Comparison of ENCODE assay signal across 14 mouse cellular contexts in the genomic region with DNA sequence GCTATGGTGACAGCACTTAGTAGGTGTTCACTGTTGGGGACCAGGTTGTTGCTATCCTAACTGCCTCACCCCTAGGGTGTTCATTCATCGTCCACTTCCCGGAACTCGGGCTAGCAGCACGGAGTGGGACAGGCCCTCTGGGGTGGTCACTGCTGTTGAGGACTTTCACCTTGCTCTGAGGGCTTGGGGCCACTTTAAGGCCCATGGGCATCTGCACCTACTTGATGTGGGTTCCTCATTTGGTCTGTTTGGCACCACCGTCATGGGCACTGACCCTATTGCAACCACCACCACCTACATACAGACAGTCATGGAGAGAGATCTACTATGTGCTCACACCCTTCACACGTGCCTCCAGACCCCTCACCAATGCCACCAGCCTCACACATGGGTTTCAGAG. TPM values are rescaled to one million over a fixed set of nuclear protein-coding genes. Genes with fewer than 3 reads are reported as not detected.
DNase-seq lines count a peak whose midpoint lies in the region; ATAC-seq and TF ChIP-seq lines count a peak whose summit lies in the region.
"Had no signal": no experiment of that assay in that cellular context is flagged by ENCODE, and none has a peak within 500 bp of the region (broad histone marks: within the 10 kb centered on the region; RNA-seq: fewer than 3 reads in every experiment).

No protein-coding gene starts in this region.

- TF ChIP-seq POLR2A in MEL (IDR thresholded peaks at IDR 0.05; ENCODE audit: control insufficient read depth in 1 of 2, insufficient read depth in 1 of 2, low read depth in 1 of 2, low read length in 2 of 2, poor library complexity in 1 of 2), result no peak
- TF ChIP-seq POLR2A in myocyte (IDR thresholded peaks at IDR 0.05; ENCODE audit: insufficient read length, low read depth), result no peak

- no peak for DNase-seq in kidney, postnatal 14 days
- no peak for DNase-seq in MEL (ENCODE audit: low read depth, low spot score)
- no peak for DNase-seq in embryonic facial prominence, embryonic 14.5 days (ENCODE audit: low spot score)
- DNase-seq in left cerebral cortex, adult 8-10 months (ENCODE audit: low spot score in 2 of 2), result no peak
- no peak for DNase-seq in adipocyte (ENCODE audit: low spot score)
- DNase-seq: cerebellum, adult 9-10 months; forebrain, postnatal 0 days; gastrocnemius, postnatal 36 days had no signal

- H3K4me2 ChIP-seq in kidney, embryonic 14.5 days (replicated peaks; ENCODE audit: low read depth, low read length), result no peak overlapping the region
- 0 out of 2 replicates have a peak overlapping the region, but pooled peaks have one; percentile 20 for H3K4me2 ChIP-seq in embryonic facial prominence, embryonic 14.5 days (ENCODE audit: low read depth, low read length)
- peak overlapping the region; percentile 77 for H3K4me2 ChIP-seq in myocyte (ENCODE audit: low read depth)

- no peak for TF ChIP-seq RAD21 in MEL (IDR thresholded peaks at IDR 0.05; ENCODE audit: low read depth, low read length)

- no peak for ATAC-seq in kidney, embryonic 14.5 days (ENCODE audit: low FRiP score, low TSS enrichment)
- ATAC-seq in embryonic facial prominence, embryonic 14.5 days (ENCODE audit: low read depth), result no peak
- ATAC-seq: inflammation-experienced regulatory T-cells, adult 6 months had no signal

- 77% methylated on average over 6 of the region's 6 CpGs for WGBS in kidney, embryonic 14.5 days
- WGBS in embryonic facial prominence, embryonic 14.5 days, result 79% methylated on average over 6 of the region's 6 CpGs

- no peaks in the 10 kb centered on the region for H3K79me2 ChIP-seq in MEL (ENCODE audit: control insufficient read depth, insufficient read depth, low read length, poor library complexity)
- peaks cover 55% of the 10 kb centered on the region for H3K79me2 ChIP-seq in myocyte (ENCODE audit: control insufficient read depth, insufficient read depth)

- H3K27ac ChIP-seq in kidney, embryonic 14.5 days (ENCODE audit: low read depth, low read length), result peak overlapping the region; percentile 80; the same call in 1 of the 2 replicates
- no peak overlapping the region for H3K27ac ChIP-seq in MEL (ENCODE audit: control insufficient read depth, low read depth, low read length)
- H3K27ac ChIP-seq in embryonic facial prominence, embryonic 14.5 days (replicated peaks; ENCODE audit: low read depth, low read length), result peak overlapping the region; percentile 76

- H3K9ac ChIP-seq in kidney, embryonic 14.5 days (ENCODE audit: low read depth, low read length), result no peak overlapping the region
- H3K9ac ChIP-seq in MEL (ENCODE audit: control insufficient read depth, low read depth, low read length, poor library complexity, severe bottlenecking), result no peak overlapping the region
- no peak overlapping the region for H3K9ac ChIP-seq in embryonic facial prominence, embryonic 14.5 days (ENCODE audit: low read depth, low read length)
- H3K9ac ChIP-seq: forebrain, postnatal 0 days had no signal

- H3K4me3 ChIP-seq in kidney, embryonic 14.5 days (ENCODE audit: low read length), result no peak overlapping the region
- H3K4me3 ChIP-seq in MEL (ENCODE audit: control insufficient read depth in 1 of 2, insufficient read depth in 1 of 2, low read depth in 2 of 2, low read length in 2 of 2), result no peak overlapping the region
- H3K4me3 ChIP-seq in embryonic facial prominence, embryonic 14.5 days (ENCODE audit: low read depth, low read length), result no peak overlapping the region
- H3K4me3 ChIP-seq in myocyte, result no peak overlapping the region

- H3K9me3 ChIP-seq in kidney, embryonic 14.5 days (ENCODE audit: control insufficient read depth, low read length), result no peaks in the 10 kb centered on the region
- no peaks in the 10 kb centered on the region for H3K9me3 ChIP-seq in MEL (replicated peaks; ENCODE audit: insufficient read depth, low read length)
- H3K9me3 ChIP-seq in embryonic facial prominence, embryonic 14.5 days (ENCODE audit: control insufficient read depth, low read length), result no peaks in the 10 kb centered on the region

- peaks cover 53% of the 10 kb centered on the region for H3K4me1 ChIP-seq in kidney, embryonic 14.5 days (ENCODE audit: control insufficient read depth, insufficient read depth, low read length)
- H3K4me1 ChIP-seq in MEL (ENCODE audit: control insufficient read depth in 1 of 2, insufficient read depth in 2 of 2, low read length in 2 of 2), result no peaks in the 10 kb centered on the region
- H3K4me1 ChIP-seq in embryonic facial prominence, embryonic 14.5 days (ENCODE audit: control insufficient read depth, insufficient read depth, low read length), result peaks cover 37% of the 10 kb centered on the region

- TF ChIP-seq CTCF in MEL (IDR thresholded peaks at IDR 0.05 in 2 of 3, conservative IDR thresholded peaks at IDR 0.05 in 1 of 3; ENCODE audit: control insufficient read depth in 1 of 3, insufficient read depth in 1 of 3, low read depth in 2 of 3, low read length in 3 of 3, poor library complexity in 1 of 3, severe bottlenecking in 1 of 3), result no peak

- TF ChIP-seq EP300 in MEL (IDR thresholded peaks at IDR 0.05; ENCODE audit: low read depth in 1 of 2, low read length in 2 of 2), result no peak

- peaks cover 35% of the 10 kb centered on the region for H3K36me3 ChIP-seq in kidney, embryonic 14.5 days (ENCODE audit: control insufficient read depth, insufficient read depth, low read length)
- no peaks in the 10 kb centered on the region for H3K36me3 ChIP-seq in MEL (ENCODE audit: control insufficient read depth in 1 of 2, insufficient read depth in 2 of 2, low read length in 2 of 2)
- H3K36me3 ChIP-seq in embryonic facial prominence, embryonic 14.5 days (ENCODE audit: control insufficient read depth, insufficient read depth, low read length), result peaks cover 40% of the 10 kb centered on the region
- H3K36me3 ChIP-seq in myocyte (ENCODE audit: control insufficient read depth, insufficient read depth), result peaks cover 27% of the 10 kb centered on the region

- no peak overlapping the region for H3ac ChIP-seq in myocyte (ENCODE audit: control insufficient read depth, insufficient read length)

- H3K27me3 ChIP-seq in kidney, embryonic 14.5 days (ENCODE audit: control insufficient read depth, insufficient read depth, low read length), result no peaks in the 10 kb centered on the region
- H3K27me3 ChIP-seq in MEL (ENCODE audit: control insufficient read depth in 1 of 2, insufficient read depth in 2 of 2, low read length in 2 of 2) (no peaks in the 10 kb centered on the region; a peak in 1 of 4 replicates), myocyte (ENCODE audit: control insufficient read depth, insufficient read depth, insufficient read length) (no peaks in the 10 kb centered on the region)
- no peaks in the 10 kb centered on the region for H3K27me3 ChIP-seq in embryonic facial prominence, embryonic 14.5 days (replicated peaks; ENCODE audit: control insufficient read depth, insufficient read depth, low read length)

TF ChIP-seq in MEL, 35 proteins besides CTCF, POLR2A, EP300 and RAD21 (continues in another document):
- TF ChIP-seq TCF12 (IDR thresholded peaks at IDR 0.05; ENCODE audit: low read depth, low read length), result no peak

TF ChIP-seq in myocyte, 11 proteins besides CTCF, POLR2A, EP300 and RAD21 (continues in another document):
- TF ChIP-seq MAX (IDR thresholded peaks at IDR 0.05; ENCODE audit: low read depth) (no peak), REST (IDR thresholded peaks at IDR 0.05; ENCODE audit: insufficient read depth, insufficient read length) (no peak)

RNA-seq across cellular contexts. Expression of a gene that starts 10.5 kb away (rescaled TPM):
- polyA plus RNA-seq in kidney, embryonic 14.5 days (2014; fragmentation: Nextera tagmentation; extraction: Ambion mirVana), result 66.8 and 84.7 TPM in 2 replicates
- total RNA-seq in MEL (2012; rRNA removed), result 1.0 and 1.4 TPM in 2 replicates
- polyA plus RNA-seq in MEL (2012; ENCODE audit: insufficient read depth in 1 of 2, insufficient read length in 2 of 2, low read depth in 1 of 2, low replicate concordance in 2 of 2, missing spikeins in 1 of 2) (1 to 10 TPM in 1 of 2 experiments, not detected in 1; 8.5 TPM), myocyte (2012; fragmentation: generic; extraction: Trizol) (161 TPM)
- 107 and 116 TPM in 2 replicates for polyA plus RNA-seq in embryonic facial prominence, embryonic 14.5 days (2014; fragmentation: Nextera tagmentation; extraction: Ambion mirVana)
- 10 to 100 TPM; 54.1 to 58.4 (median 55.9) TPM for total RNA-seq in left cerebral cortex, adult 8-10 months (2022)

RNA-seq across cellular contexts. Expression of a gene that starts 27.5 kb away (rescaled TPM):
- 59.7 and 63.3 TPM in 2 replicates for polyA plus RNA-seq in kidney, embryonic 14.5 days (2014; fragmentation: Nextera tagmentation; extraction: Ambion mirVana)
- total RNA-seq in MEL (2012; rRNA removed), result not detected in 2 replicates
- polyA plus RNA-seq in MEL (2012; ENCODE audit: insufficient read depth in 1 of 2, insufficient read length in 2 of 2, low read depth in 1 of 2, low replicate concordance in 2 of 2, missing spikeins in 1 of 2) (under 1 TPM in 1 of 2 experiments, not detected in 1; 0.88 TPM), myocyte (2012; fragmentation: generic; extraction: Trizol) (115 TPM)
- polyA plus RNA-seq in embryonic facial prominence, embryonic 14.5 days (2014; fragmentation: Nextera tagmentation; extraction: Ambion mirVana), result 92.8 and 100 TPM in 2 replicates
- 10 to 100 TPM; 10.4 to 12.8 (median 12.3) TPM for total RNA-seq in left cerebral cortex, adult 8-10 months (2022)

RNA-seq across cellular contexts. Expression of a gene that starts 28.4 kb away (rescaled TPM):
- 75.4 and 113 TPM in 2 replicates for polyA plus RNA-seq in kidney, embryonic 14.5 days (2014; fragmentation: Nextera tagmentation; extraction: Ambion mirVana)
- total RNA-seq in MEL (2012; rRNA removed), result 0.19 TPM in 1 of 2 replicates, not detected in the other
- under 1 TPM in 1 of 2 experiments, not detected in 1; 0.28 TPM for polyA plus RNA-seq in MEL (2012; ENCODE audit: insufficient read depth in 1 of 2, insufficient read length in 2 of 2, low read depth in 1 of 2, low replicate concordance in 2 of 2, missing spikeins in 1 of 2)
- 208 TPM in 2 replicates for polyA plus RNA-seq in embryonic facial prominence, embryonic 14.5 days (2014; fragmentation: Nextera tagmentation; extraction: Ambion mirVana)
- polyA plus RNA-seq in myocyte (2012; fragmentation: generic; extraction: Trizol), result 162 TPM
- 1 to 10 TPM; 5.2 to 8.3 (median 6.2) TPM for total RNA-seq in left cerebral cortex, adult 8-10 months (2022)

RNA-seq across cellular contexts. Expression of a gene that starts 31.2 kb away (rescaled TPM):
- polyA plus RNA-seq in kidney, embryonic 14.5 days (2014; fragmentation: Nextera tagmentation; extraction: Ambion mirVana), result 6.0 and 6.3 TPM in 2 replicates
- total RNA-seq in MEL (2012; rRNA removed), result 6.6 and 10.9 TPM in 2 replicates
- polyA plus RNA-seq in MEL (2012; ENCODE audit: insufficient read depth in 1 of 2, insufficient read length in 2 of 2, low read depth in 1 of 2, low replicate concordance in 2 of 2, missing spikeins in 1 of 2) (10 to 100 TPM in 1 of 2 experiments, not detected in 1; 34.8 TPM), myocyte (2012; fragmentation: generic; extraction: Trizol) (1.0 TPM)
- polyA plus RNA-seq in embryonic facial prominence, embryonic 14.5 days (2014; fragmentation: Nextera tagmentation; extraction: Ambion mirVana), result 3.2 and 4.4 TPM in 2 replicates
- 100 to 1,000 TPM; 132 to 184 (median 175) TPM for total RNA-seq in left cerebral cortex, adult 8-10 months (2022)
- total RNA-seq: monocyte, adult 5-6 weeks had no signal

RNA-seq across cellular contexts. Expression of a gene that starts 52.9 kb away (rescaled TPM):
- polyA plus RNA-seq in kidney, embryonic 14.5 days (2014; fragmentation: Nextera tagmentation; extraction: Ambion mirVana), result not detected in 2 replicates
- total RNA-seq in MEL (2012; rRNA removed), result not detected in 2 replicates
- polyA plus RNA-seq in MEL (2012; ENCODE audit: insufficient read depth in 1 of 2, insufficient read length in 2 of 2, low read depth in 1 of 2, low replicate concordance in 2 of 2, missing spikeins in 1 of 2) (not detected), myocyte (2012; fragmentation: generic; extraction: Trizol) (not detected)
- 1.0 and 1.1 TPM in 2 replicates for polyA plus RNA-seq in embryonic facial prominence, embryonic 14.5 days (2014; fragmentation: Nextera tagmentation; extraction: Ambion mirVana)
- not detected for total RNA-seq in left cerebral cortex, adult 8-10 months (2022)
- total RNA-seq: forebrain, postnatal 0 days; gastrocnemius, postnatal 36 days; layer of hippocampus, postnatal 14 days; liver, adult 2 months; monocyte, adult 5-6 weeks had no signal
- polyA plus RNA-seq: inflammation-experienced regulatory T-cells, adult 6 months; liver, adult 2 months had no signal

Comparison
In these comparisons a context has a peak if more than half of its experiments do, and no peak if none do; other contexts are left out.
1. RNA of a gene that starts 27.5 kb away (polyA plus RNA-seq): 115 TPM in myocyte (single experiment), 92.8 to 100 TPM in embryonic facial prominence, embryonic 14.5 days and 59.7 to 63.3 TPM in kidney, embryonic 14.5 days; 0.88 TPM in MEL; every median in the first group is over 10 times any median in the second.
2. RNA of a gene that starts 28.4 kb away (polyA plus RNA-seq): 208 TPM in embryonic facial prominence, embryonic 14.5 days, 162 TPM in myocyte (single experiment) and 75.4 to 113 TPM in kidney, embryonic 14.5 days; 0.28 TPM in MEL; every median in the first group is over 10 times any median in the second.